Mouse (Mus musculus): ENCODE measurements at regions not wholly inside any gene's neighbourhood (a gene's known extent, or its start where the extent isn't known, plus 50 kb on each side); places are given as distances from the start of the nearest gene placed in this dataset. TPM values are rescaled to one million over a fixed set of nuclear protein-coding genes. Genes with fewer than 3 reads are reported as not detected.
A peak's percentile ranks its signal among the peaks of the same experiment; 100 is the strongest.
"Not testable (repeated sequence)": the region's sequence is repeated elsewhere in the genome, so short reads cannot be mapped to it uniquely, and the experiment has no call there.

GRCm38 (mm10) chr3:6381732-6382131 is 238.5 kb downstream of the 1700008P02Rik start:
- H3K9me3 ChIP-seq (ENCODE audit: control insufficient read depth, low read length) = 0 out of 2 replicates have a peak, but pooled peaks cover 4% of the 10 kb centered on the region
- ATAC-seq (ENCODE audit: low FRiP score, low read depth) (0 out of 2 replicates have a peak, but pooled peaks have one; percentile 37), DNase-seq (ENCODE audit: low spot score) (no peak)
- H3K4me3 ChIP-seq (replicated peaks; ENCODE audit: low read length) = no peak overlapping the region
- no peak overlapping the region for H3K27ac ChIP-seq (replicated peaks; ENCODE audit: low read depth, low read length)
- H3K4me2 ChIP-seq (replicated peaks; ENCODE audit: low read depth, low read length, severe bottlenecking) = no peak overlapping the region
- 9% methylated on average over 5 of the region's 5 CpGs for WGBS
- H3K9ac ChIP-seq (ENCODE audit: low read depth, low read length, severe bottlenecking) = no peak overlapping the region
- no peaks in the 10 kb centered on the region for H3K36me3 ChIP-seq (ENCODE audit: control insufficient read depth, insufficient read depth, low read length)
- H3K27me3 ChIP-seq (ENCODE audit: control insufficient read depth, insufficient read depth, low read length) = no peaks in the 10 kb centered on the region
- H3K4me1 ChIP-seq (ENCODE audit: control insufficient read depth, insufficient read depth, low read length) = peaks cover 10% of the 10 kb centered on the region; the same call in 1 of the 2 replicates
- TF ChIP-seq POLR2A (IDR thresholded peaks at IDR 0.05; ENCODE audit: borderline replicate concordance, extremely low read depth, insufficient read depth, insufficient read length) = no peak

GRCm38 (mm10) chr3:6339001-6339400 is 281.2 kb downstream of the 1700008P02Rik start:
- H3K36me3 ChIP-seq (ENCODE audit: control insufficient read depth, insufficient read depth, low read length); H3K4me2 ChIP-seq (replicated peaks; ENCODE audit: low read depth, low read length, severe bottlenecking): not testable (repeated sequence)

DNA sequence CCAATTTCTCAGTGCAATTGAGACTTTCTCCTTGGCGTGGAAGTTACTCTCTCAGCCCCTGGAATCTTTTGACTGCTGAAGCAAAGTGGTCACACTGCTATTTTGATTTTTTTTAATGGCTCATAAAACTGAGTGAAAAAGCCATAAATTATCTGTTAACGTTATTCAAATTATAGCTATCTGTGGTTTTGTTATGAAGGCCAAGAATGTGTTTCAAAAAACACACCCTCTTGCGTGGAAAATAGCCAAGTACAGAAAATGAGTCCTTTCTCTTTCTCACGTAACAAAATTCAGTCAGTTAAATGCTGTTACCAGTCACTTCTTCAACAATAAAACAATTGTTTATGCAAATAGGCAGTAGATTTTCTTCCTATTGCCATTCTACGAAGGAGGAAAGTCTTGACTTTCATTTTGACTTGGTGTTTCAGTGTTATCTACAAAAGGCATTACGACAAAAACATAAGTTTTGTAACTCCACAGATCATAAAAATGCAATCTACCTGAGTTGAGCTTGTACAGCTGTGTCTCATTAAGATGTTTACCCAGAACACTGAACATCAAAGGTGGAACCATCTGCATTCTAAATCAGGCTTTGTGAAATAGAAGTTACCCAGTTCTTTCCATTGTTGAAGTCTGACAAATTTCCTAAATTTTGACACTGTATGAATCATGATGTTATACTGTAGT is 299.3 kb downstream of the 1700008P02Rik start:
- Histone ChIP-seq H3K4me2 (replicated peaks; ENCODE audit: low read depth, low read length, severe bottlenecking) (no peak overlapping the region; the same call in 1 of the 2 replicates), H3K36me3 (ENCODE audit: control insufficient read depth, insufficient read depth, low read length) (no peaks in the 10 kb centered on the region), H3K9ac (ENCODE audit: low read depth, low read length, severe bottlenecking) (no peak overlapping the region), H3K27ac (replicated peaks; ENCODE audit: low read depth, low read length) (no peak overlapping the region), H3K27me3 (ENCODE audit: control insufficient read depth, insufficient read depth, low read length) (no peaks in the 10 kb centered on the region), H3K4me3 (replicated peaks; ENCODE audit: low read length) (no peak overlapping the region), H3K9me3 (ENCODE audit: control insufficient read depth, low read length) (no peaks in the 10 kb centered on the region), H3K4me1 (ENCODE audit: control insufficient read depth, insufficient read depth, low read length) (0 out of 2 replicates have a peak, but pooled peaks cover 4% of the 10 kb centered on the region)
- 10% methylated on average over 6 of the region's 6 CpGs for WGBS
- ATAC-seq (ENCODE audit: low FRiP score, low read depth) = no peak
- no peak for TF ChIP-seq POLR2A (IDR thresholded peaks at IDR 0.05; ENCODE audit: borderline replicate concordance, extremely low read depth, insufficient read depth, insufficient read length)
- peak; percentile 2 for DNase-seq (ENCODE audit: low spot score)

More at GRCm38 (mm10) chr3:6339001-6339400, 281.2 kb downstream of the 1700008P02Rik start:
- not testable (repeated sequence) for H3K4me1 ChIP-seq (ENCODE audit: control insufficient read depth, insufficient read depth, low read length); H3K9me3 ChIP-seq (ENCODE audit: control insufficient read depth, low read length); DNase-seq (ENCODE audit: low spot score); H3K9ac ChIP-seq (ENCODE audit: low read depth, low read length, severe bottlenecking); ATAC-seq (ENCODE audit: low FRiP score, low read depth); H3K27me3 ChIP-seq (ENCODE audit: control insufficient read depth, insufficient read depth, low read length); H3K4me3 ChIP-seq (replicated peaks; ENCODE audit: low read length); H3K27ac ChIP-seq (replicated peaks; ENCODE audit: low read depth, low read length)
- WGBS = 80% methylated on average over 3 of the region's 21 CpGs

GRCm38 (mm10) chr3:6289500-6289899 is 330.7 kb downstream of the 1700008P02Rik start:
- no peak overlapping the region for H3K4me2 ChIP-seq (replicated peaks; ENCODE audit: low read depth, low read length, severe bottlenecking)
- H3K27ac ChIP-seq (replicated peaks; ENCODE audit: low read depth, low read length) = no peak overlapping the region
- DNase-seq (ENCODE audit: low spot score) = no peak
- no peak for TF ChIP-seq POLR2A (IDR thresholded peaks at IDR 0.05; ENCODE audit: borderline replicate concordance, extremely low read depth, insufficient read depth, insufficient read length)
- no peak overlapping the region for H3K9ac ChIP-seq (ENCODE audit: low read depth, low read length, severe bottlenecking)
- no peaks in the 10 kb centered on the region for H3K4me1 ChIP-seq (ENCODE audit: control insufficient read depth, insufficient read depth, low read length)
- no peaks in the 10 kb centered on the region for H3K27me3 ChIP-seq (ENCODE audit: control insufficient read depth, insufficient read depth, low read length)
- no peak overlapping the region for H3K4me3 ChIP-seq (replicated peaks; ENCODE audit: low read length)
- H3K9me3 ChIP-seq (ENCODE audit: control insufficient read depth, low read length) = no peaks in the 10 kb centered on the region
- no peak for ATAC-seq (ENCODE audit: low FRiP score, low read depth)
- H3K36me3 ChIP-seq (ENCODE audit: control insufficient read depth, insufficient read depth, low read length) = no peaks in the 10 kb centered on the region

DNA sequence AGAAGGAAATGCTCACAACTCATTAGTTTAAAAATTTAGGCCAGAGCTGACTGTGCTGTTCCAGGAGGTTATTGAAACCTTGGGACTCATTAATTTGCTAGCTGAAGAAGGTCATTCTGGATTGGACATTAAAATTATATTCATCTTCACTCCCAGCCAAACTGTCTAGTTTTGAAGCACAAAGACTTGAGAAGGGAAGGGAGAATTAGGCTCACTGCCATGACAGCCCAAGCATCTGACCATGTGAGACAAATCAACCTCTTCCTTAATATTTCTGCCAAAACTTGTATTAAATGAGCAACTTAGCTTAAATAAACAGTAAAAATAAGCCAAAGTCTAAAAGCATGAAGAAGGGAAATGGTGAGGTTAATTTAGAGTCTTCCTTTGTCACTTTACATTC is 339.6 kb downstream of the 1700008P02Rik start:
- Histone ChIP-seq H3K27me3 (ENCODE audit: control insufficient read depth, insufficient read depth, low read length) (no peaks in the 10 kb centered on the region), H3K4me3 (replicated peaks; ENCODE audit: low read length) (no peak overlapping the region), H3K9me3 (ENCODE audit: control insufficient read depth, low read length) (no peaks in the 10 kb centered on the region), H3K9ac (ENCODE audit: low read depth, low read length, severe bottlenecking) (no peak overlapping the region), H3K27ac (replicated peaks; ENCODE audit: low read depth, low read length) (no peak overlapping the region), H3K4me1 (ENCODE audit: control insufficient read depth, insufficient read depth, low read length) (no peaks in the 10 kb centered on the region), H3K36me3 (ENCODE audit: control insufficient read depth, insufficient read depth, low read length) (no peaks in the 10 kb centered on the region), H3K4me2 (replicated peaks; ENCODE audit: low read depth, low read length, severe bottlenecking) (no peak overlapping the region)
- no peak for TF ChIP-seq POLR2A (IDR thresholded peaks at IDR 0.05; ENCODE audit: borderline replicate concordance, extremely low read depth, insufficient read depth, insufficient read length)
- no peak for ATAC-seq (ENCODE audit: low FRiP score, low read depth)
- DNase-seq (ENCODE audit: low spot score) = peak; percentile 14

Small RNAs in the stretch of these regions (microRNA-seq; reads per million reads assigned to microRNA genes)
- gene Gm23147 = not detected
